ENCODE assay signal across 9 mouse cellular contexts in the genomic region with DNA sequence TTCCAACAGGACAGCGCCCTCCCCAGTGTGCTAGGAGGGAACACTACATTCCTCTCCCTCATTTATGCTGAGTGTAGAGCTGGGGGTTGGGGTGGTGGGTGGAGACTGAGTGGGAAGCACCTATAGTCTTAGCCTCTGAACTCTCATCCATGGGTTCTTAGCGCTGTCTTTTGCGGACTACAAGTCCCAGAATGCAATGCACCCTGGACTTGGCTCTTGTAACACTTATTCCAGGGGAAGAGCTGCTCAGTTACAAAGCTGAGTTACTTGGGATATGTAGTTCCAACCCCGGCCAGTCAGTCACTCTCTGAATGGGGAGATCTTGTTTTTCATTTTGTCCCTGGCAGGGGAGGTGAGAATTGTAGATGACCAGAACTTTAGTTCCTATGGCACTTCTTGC. TPM values are rescaled to one million over a fixed set of nuclear protein-coding genes. Genes with fewer than 3 reads are reported as not detected.
DNase-seq lines count a peak whose midpoint lies in the region; ATAC-seq lines count a peak whose summit lies in the region.
"Had no signal": no experiment of that assay in that cellular context is flagged by ENCODE, and none has a peak within 500 bp of the region (broad histone marks: within the 10 kb centered on the region; RNA-seq: fewer than 3 reads in every experiment).

No protein-coding gene starts in this region.

- peak; percentile 61 for ATAC-seq in kidney, embryonic 15.5 days (replicated peaks; ENCODE audit: low FRiP score)
- ATAC-seq in stomach, embryonic 15.5 days (ENCODE audit: insufficient read depth, low FRiP score, low read depth), result peak; percentile 33; the same call in 1 of the 2 replicates

- peaks cover 15% of the 10 kb centered on the region for H3K4me1 ChIP-seq in kidney, embryonic 15.5 days
- H3K4me1 ChIP-seq in stomach, embryonic 15.5 days, result peaks cover 13% of the 10 kb centered on the region

- H3K9me3 ChIP-seq in kidney, embryonic 15.5 days (replicated peaks), result no peaks in the 10 kb centered on the region
- no peaks in the 10 kb centered on the region for H3K9me3 ChIP-seq in stomach, embryonic 15.5 days

- no peaks in the 10 kb centered on the region for H3K27me3 ChIP-seq in kidney, embryonic 15.5 days
- no peaks in the 10 kb centered on the region for H3K27me3 ChIP-seq in stomach, embryonic 15.5 days (replicated peaks)

- H3K4me3 ChIP-seq in kidney, embryonic 15.5 days (replicated peaks), result no peak overlapping the region
- no peak overlapping the region for H3K4me3 ChIP-seq in stomach, embryonic 15.5 days (replicated peaks)

- no peak overlapping the region for H3K9ac ChIP-seq in kidney, embryonic 15.5 days
- H3K9ac ChIP-seq in stomach, embryonic 15.5 days, result no peak overlapping the region

- no peak overlapping the region for H3K27ac ChIP-seq in kidney, embryonic 15.5 days
- H3K27ac ChIP-seq in stomach, embryonic 15.5 days, result no peak overlapping the region

- H3K36me3 ChIP-seq in kidney, embryonic 15.5 days, result peaks cover 39% of the 10 kb centered on the region
- no peaks in the 10 kb centered on the region; the same call in 1 of the 2 replicates for H3K36me3 ChIP-seq in stomach, embryonic 15.5 days

- peak; percentile 65 for DNase-seq in thymus, postnatal 0 days (ENCODE audit: low spot score)
- DNase-seq in thymus, postnatal 36 days, result no peak
- DNase-seq in cerebellum, adult 18-20 months, result peak; percentile 54 to 67
- DNase-seq in forelimb bud, embryonic 11.5 days (ENCODE audit: low read depth, low spot score), result peak; percentile 43
- DNase-seq in lung, postnatal 10 days, result peak; percentile 65
- DNase-seq in urinary bladder, adult 18-20 months (ENCODE audit: low spot score in 2 of 2), result no peak

- 22% methylated on average over 4 of the region's 4 CpGs for WGBS in kidney, embryonic 15.5 days
- WGBS in stomach, embryonic 15.5 days, result 31% methylated on average over 4 of the region's 4 CpGs

- no peak overlapping the region for H3K4me2 ChIP-seq in kidney, embryonic 15.5 days
- H3K4me2 ChIP-seq in stomach, embryonic 15.5 days, result no peak overlapping the region

RNA-seq across cellular contexts. Expression of gene Dnajb2, which starts 8.6 kb away (rescaled TPM):
- polyA plus RNA-seq in thymus, postnatal 0 days (2015; fragmentation: Nextera tagmentation; extraction: Ambion mirVana), result 14.2 and 14.7 TPM in 2 replicates
- 33.8 and 38.6 TPM in 2 replicates for polyA plus RNA-seq in kidney, embryonic 15.5 days (2015; fragmentation: Nextera tagmentation; extraction: Ambion mirVana)
- 34.9 and 35.9 TPM in 2 replicates for polyA plus RNA-seq in stomach, embryonic 15.5 days (2015; fragmentation: Nextera tagmentation; extraction: Ambion mirVana)

RNA-seq across cellular contexts. Expression of gene A630095N17Rik, which starts 12.9 kb away (rescaled TPM):
- polyA plus RNA-seq in thymus, postnatal 0 days (2015; fragmentation: Nextera tagmentation; extraction: Ambion mirVana), result 0.78 and 0.96 TPM in 2 replicates
- not detected in 2 replicates for polyA plus RNA-seq in kidney, embryonic 15.5 days (2015; fragmentation: Nextera tagmentation; extraction: Ambion mirVana)
- polyA plus RNA-seq in stomach, embryonic 15.5 days (2015; fragmentation: Nextera tagmentation; extraction: Ambion mirVana), result not detected in 2 replicates
- polyA plus RNA-seq: small intestine, adult 2 months had no signal

RNA-seq across cellular contexts. Expression of gene Ptprn, which starts 19.5 kb away (rescaled TPM):
- polyA plus RNA-seq in thymus, postnatal 0 days (2015; fragmentation: Nextera tagmentation; extraction: Ambion mirVana), result 0.98 and 1.1 TPM in 2 replicates
- 0.48 and 2.3 TPM in 2 replicates for polyA plus RNA-seq in kidney, embryonic 15.5 days (2015; fragmentation: Nextera tagmentation; extraction: Ambion mirVana)
- 2.4 and 2.8 TPM in 2 replicates for polyA plus RNA-seq in stomach, embryonic 15.5 days (2015; fragmentation: Nextera tagmentation; extraction: Ambion mirVana)

RNA-seq across cellular contexts. Expression of gene Tuba4a, which starts 25.2 kb away (rescaled TPM):
- polyA plus RNA-seq in thymus, postnatal 0 days (2015; fragmentation: Nextera tagmentation; extraction: Ambion mirVana), result 170 and 193 TPM in 2 replicates
- polyA plus RNA-seq in kidney, embryonic 15.5 days (2015; fragmentation: Nextera tagmentation; extraction: Ambion mirVana), result 63.8 and 64.3 TPM in 2 replicates
- 142 and 145 TPM in 2 replicates for polyA plus RNA-seq in stomach, embryonic 15.5 days (2015; fragmentation: Nextera tagmentation; extraction: Ambion mirVana)

RNA-seq across cellular contexts. Expression of gene Resp18, which starts 33.4 kb away (rescaled TPM):
- polyA plus RNA-seq in thymus, postnatal 0 days (2015; fragmentation: Nextera tagmentation; extraction: Ambion mirVana), result 1.5 and 1.7 TPM in 2 replicates
- 1.5 and 10.1 TPM in 2 replicates for polyA plus RNA-seq in kidney, embryonic 15.5 days (2015; fragmentation: Nextera tagmentation; extraction: Ambion mirVana)
- polyA plus RNA-seq in stomach, embryonic 15.5 days (2015; fragmentation: Nextera tagmentation; extraction: Ambion mirVana), result 7.5 and 9.6 TPM in 2 replicates

Comparison
In these comparisons a context has a peak if more than half of its experiments do, and no peak if none do; other contexts are left out.
1. DNase-seq: peak in thymus, postnatal 0 days (single experiment), cerebellum, adult 18-20 months (2 of 2), forelimb bud, embryonic 11.5 days (single experiment) and lung, postnatal 10 days (single experiment); none in thymus, postnatal 36 days (0 of 2) and urinary bladder, adult 18-20 months (0 of 2).